Mouse (Mus musculus) urinary bladder, postnatal 36 days (tissue): Measurements from ENCODE around the gene Opa1.

Experiments
- DNase-seq, 2 experiments: peaks; one replicate each; pipeline ENCODE4 v3.0.0; 2022; ENCODE audit warnings: low spot score in 2 of 2, mixed read lengths in 1 of 2

Opa1 gene

GRCm38 (mm10) chr16:29689187-29689819, 110.2 kb downstream of the Opa1 start:
- no peak for DNase-seq

- no peak for DNase-seq
Observed at GRCm38 (mm10) chr16:29693025-29693682, 114.0 kb downstream of the Opa1 start.

- DNase-seq, result no peak
Observed at GRCm38 (mm10) chr16:29693791-29694419, 114.8 kb downstream of the Opa1 start.

GRCm38 (mm10) chr16:29694420-29694959, 115.4 kb downstream of the Opa1 start:
- no peak for DNase-seq
